Mouse (Mus musculus) gastrocnemius, postnatal 36 days (tissue): ENCODE results near the gene N4bp2. TPM values are rescaled to one million over a fixed set of nuclear protein-coding genes. Genes with fewer than 3 reads are reported as not detected.
"Not testable (repeated sequence)": the region's sequence is repeated elsewhere in the genome, so short reads cannot be mapped to it uniquely, and the experiment has no call there.

Source experiments
- DNase-seq, 2 experiments: peaks; one replicate each; pipeline ENCODE4 v3.0.0; 2022
- intact Hi-C: fragments of 180-260 bp; cut with DNase I; formaldehyde crosslinking; loops from one replicate; pipeline ENCODE4 v1.15.1; 2025
- long read RNA-seq, 2 experiments: library from polyadenylated mRNA; stranded (forward); transcript quantifications; one replicate each; pipeline ENCODE4 v2.0.0; 2021
- total RNA-seq, 2 experiments: library from RNA; stranded (reverse); gene quantifications; 2 replicates each; pipeline ENCODE4 v1.2.3; 2021

N4bp2 gene
- 1 to 10 TPM; 6.5 to 9.1 TPM for total RNA-seq
- long read RNA-seq, experiment 1, partial matches to known transcripts = 1 of 1 reads
- long read RNA-seq, experiment 1, other reads (novel, unspliced or antisense) = 0 of 1 reads
- long read RNA-seq, experiment 2 = 0 reads

DNA sequence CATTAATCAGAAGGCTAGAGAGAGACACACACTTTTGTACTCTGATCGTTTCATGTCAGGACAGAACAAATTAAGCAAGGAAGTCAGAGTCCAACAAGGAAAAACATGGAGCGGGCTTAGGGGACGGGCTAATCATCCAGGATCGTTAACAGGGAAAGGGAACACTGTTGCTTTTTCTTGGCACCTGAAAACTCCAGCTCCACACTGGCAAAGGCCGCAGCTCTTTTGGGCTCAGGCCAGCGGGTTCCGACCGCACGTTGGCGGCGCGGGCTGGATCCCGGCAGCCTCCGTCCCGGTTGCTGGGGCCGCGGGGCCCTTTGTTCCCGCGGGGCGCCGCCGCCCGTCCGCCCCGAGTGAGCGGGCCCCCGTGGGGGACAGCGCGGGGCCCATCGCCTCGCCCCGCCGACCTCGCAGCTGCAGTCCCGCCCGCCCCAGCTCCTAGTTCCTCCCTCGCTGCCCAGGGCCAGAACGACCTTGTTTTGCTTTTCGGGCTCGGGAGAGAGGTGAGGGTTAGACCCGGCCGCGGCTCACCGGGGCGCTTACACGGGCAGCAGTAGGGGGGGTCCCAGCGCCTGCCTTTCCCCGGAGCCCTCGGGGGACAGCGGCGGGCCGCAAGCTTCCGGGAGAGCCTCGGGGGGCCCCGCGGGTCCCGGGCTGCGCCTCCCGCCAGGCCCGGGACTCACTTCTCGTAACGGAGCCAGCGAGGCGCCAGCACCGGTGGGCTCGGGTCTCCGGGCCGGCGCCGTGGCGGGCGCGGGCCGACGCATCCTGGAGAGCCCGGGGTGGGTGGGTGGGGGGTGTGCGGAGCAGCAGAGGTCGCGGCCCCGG is at the start of gene N4bp2:
TSS of gene N4bp2 (plus strand) at position 434 of the 828 bp plus-strand sequence.
- peak; percentile 66 to 72 for DNase-seq
- intact Hi-C loops = loop anchor here (5.0 kb wide), 1 partner anchor 66 kb away; the partner anchor contains the start of gene Pds5a

DNA sequence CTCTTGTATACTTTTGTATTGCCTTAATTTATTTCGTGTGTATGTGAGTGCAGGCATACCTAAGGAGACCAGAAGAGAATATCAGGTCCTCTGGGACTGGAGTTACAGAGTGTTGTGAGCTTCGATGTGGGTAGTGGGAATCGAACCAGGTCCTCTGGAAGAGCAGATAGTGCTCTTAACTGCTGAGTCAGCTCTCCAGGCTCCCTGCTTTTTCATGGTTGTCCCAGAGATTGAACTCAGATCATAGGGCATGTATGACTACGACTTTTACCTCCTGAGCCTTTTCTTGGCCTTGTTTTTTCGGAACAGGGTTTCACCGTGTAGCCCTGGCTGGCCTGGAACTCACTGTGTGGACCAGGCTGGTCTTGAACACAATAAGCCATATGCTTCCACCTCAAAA is 48.2 kb upstream of the N4bp2 start:
- intact Hi-C loops = no loop called here
- no peak for DNase-seq

DNA sequence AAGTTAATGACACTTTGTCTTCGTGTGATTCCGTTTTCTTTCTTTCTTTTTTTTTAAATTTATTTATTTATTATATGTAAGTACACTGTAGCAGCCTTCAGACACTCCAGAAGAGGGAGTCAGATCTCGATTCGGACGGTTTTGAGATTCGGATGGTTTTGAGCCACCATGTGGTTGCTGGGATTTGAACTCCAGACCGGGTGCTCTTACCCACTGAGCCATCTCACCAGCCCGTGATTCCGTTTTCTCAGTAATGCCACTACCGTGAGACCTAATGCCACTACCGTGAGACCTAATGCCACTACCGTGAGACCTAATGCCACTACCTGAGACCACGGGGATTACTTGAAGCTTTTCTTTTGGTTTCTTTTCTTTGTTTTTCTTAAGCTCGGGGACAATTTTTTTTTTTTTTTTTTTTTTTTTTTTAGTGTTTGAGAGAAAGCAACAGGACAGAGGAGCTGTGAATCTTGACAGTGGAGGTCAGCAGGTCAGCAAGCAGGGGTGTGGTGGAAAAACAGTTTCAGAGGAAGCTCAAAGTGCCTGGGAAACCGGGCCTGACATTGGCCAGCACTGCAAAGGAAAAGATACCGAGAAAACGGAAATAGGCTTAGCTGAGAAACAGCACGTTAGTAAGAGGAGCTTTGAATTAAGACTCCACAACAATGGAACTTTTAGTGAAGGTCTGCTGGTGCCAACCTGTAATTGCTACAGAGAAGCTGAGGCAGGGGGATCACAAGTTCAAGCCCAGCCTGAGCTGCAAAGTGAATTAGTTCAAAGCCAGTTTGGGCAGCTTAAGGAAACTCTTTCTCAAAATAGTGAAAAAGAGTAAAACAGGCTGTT is 46.0 kb upstream of the N4bp2 start:
- intact Hi-C loops = no loop called here
- DNase-seq = no peak

DNA sequence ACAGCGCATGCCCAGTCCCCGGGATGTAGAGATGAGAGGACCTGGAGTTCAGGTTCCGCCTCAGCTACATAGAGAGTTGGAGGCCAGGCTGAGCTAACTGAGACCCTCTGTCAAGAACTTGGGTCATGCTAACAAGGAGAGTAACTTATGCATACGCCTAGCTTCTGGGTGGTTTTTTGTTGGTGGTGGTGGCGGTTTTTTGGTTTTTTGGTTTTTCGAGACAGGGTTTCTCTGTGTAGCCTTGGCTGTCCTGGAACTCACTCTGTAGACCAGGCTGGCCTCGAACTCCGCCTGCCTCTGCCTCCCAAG is 45.5 kb upstream of the N4bp2 start:
- DNase-seq, intact Hi-C loops: not testable (repeated sequence)

DNA sequence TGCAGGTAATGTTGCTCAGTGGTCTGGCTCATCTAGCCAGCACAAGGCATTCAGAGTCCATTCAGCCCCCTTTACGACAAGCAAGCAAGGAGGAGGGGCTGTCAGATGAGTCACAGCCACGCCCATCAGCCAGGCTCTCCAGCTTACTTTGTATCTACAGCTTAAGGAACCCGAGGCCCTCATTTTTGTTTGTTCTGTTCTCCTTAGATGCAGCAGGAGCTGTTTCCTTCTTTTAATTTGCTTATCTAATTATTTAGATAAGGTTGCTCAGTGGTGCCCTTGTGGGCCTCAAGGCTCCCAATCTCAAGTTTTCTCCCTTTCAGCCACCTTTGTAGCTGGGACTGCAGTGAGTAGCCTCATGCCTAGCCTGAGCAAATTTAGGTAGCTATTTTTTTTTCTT is 45.0 kb upstream of the N4bp2 start:
- no peak for DNase-seq
- intact Hi-C loops = no loop called here

DNA sequence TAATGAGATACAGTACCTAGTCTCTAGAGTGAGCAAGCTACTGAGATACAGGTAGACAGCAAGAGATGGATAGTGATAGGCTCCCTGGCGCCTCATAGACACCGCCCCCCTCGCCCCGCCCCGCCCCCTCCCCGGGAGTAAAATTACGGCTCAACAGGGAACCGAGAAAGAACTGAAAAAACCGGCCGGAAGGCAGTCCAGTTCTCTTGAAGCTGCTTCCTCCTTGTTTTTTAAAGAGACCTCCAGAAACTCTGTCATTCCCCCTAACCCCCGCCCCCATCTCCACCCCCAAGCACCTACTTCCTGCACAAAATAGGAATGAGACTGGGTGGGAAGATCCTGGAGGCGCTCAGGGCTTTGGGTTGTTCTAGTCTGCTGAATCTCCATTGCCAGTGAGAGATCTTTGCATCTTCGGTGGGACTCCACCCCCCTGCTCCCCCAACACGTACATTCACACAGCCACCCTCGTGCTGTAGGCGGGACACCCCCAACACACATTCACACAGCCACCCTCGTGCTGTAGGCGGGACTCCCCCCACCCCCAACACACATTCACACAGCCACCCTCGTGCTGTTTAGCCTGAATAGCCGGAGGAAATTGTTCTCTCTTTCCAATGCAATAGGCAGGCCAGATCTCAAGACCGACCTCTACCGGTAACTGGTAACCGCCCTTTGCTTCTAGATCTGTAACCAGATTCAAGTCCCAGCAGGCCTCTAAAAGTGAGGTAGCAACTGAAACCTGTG is 38.8 kb upstream of the N4bp2 start:
- intact Hi-C loops = no loop called here

DNA sequence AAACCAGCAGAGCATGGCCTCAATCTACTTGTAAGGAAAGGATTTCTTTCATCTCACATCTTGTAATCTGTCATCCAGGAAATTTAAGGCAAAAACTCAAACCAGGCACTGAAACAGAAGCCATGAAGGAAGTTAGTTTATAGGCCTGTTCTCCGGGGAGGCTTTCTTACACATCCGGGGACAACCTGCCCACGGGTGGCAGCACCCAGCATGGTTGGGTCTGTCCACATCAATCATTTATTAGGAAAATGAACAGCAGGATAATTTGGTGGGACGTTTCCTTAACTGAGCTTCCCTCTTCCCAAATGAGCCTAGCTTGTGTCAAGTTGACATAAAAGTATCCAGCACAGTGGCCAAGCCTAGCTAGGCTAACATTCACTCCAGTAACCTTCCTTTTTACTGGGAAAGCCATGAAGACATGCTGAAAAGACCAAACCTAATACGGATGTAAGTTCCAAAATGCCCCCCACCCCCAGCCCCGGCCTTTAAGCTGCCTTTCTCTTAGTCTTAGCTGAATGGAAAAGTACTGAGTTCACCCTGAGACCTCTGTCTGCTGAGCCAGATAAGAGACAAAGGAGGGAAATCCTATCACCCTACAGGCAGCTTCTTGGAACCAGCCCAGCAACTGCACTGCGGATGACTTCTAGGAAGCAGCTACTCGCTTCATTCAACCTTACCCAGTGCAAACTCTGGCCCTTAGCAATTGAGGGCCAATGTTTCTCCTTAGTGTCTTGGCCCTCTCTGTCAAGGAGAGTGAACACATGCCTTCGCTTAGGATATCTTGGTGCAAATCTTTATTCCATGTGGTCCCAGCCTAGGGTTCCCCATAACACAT is 31.9 kb upstream of the N4bp2 start:
- DNase-seq = peak in 1 of 2 experiments; percentile 13
- intact Hi-C loops = no loop called here

More for the DNA sequence above, 38.8 kb upstream of the N4bp2 start:
- peak; percentile 20 to 59 for DNase-seq

DNA sequence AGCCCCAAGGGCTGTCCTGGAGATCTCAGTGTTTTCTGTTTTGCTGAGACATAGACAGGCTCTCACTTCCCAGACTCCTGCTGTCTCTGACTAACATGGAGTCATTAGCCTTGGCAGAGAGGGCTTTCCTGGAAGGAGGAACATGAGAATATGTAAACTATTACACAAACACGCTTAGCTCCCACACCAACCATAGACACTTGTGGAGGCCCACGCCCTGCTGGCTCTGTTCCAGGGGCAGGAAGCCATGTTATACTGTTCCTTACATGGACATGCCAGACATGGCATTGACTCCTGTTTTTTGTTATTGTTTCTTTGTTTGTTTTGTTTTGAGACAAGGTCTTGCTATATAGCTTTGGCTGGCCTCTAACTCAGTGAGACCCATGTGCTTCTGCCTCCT is 27.7 kb upstream of the N4bp2 start:
- intact Hi-C loops = no loop called here
- no peak for DNase-seq

DNA sequence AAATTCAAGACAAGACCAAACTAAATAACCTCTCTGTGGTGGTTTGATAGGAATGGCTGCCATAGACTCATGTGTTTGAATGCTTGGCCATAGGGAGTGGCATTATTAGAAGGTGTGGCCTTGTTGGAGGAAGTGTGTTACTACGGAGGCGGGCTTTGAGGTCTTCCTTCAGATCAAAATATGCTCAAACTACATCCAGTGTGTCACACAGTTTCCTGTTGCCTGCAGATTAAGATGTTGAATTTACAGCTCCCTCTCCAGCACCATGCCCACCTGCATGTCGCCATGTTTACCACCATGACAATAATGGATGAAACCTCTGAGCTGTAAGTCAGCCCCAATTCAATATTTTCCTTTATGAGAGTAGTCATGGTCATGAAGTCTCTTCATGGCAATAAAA is 24.0 kb upstream of the N4bp2 start:
- DNase-seq = no peak
- intact Hi-C loops = no loop called here

DNA sequence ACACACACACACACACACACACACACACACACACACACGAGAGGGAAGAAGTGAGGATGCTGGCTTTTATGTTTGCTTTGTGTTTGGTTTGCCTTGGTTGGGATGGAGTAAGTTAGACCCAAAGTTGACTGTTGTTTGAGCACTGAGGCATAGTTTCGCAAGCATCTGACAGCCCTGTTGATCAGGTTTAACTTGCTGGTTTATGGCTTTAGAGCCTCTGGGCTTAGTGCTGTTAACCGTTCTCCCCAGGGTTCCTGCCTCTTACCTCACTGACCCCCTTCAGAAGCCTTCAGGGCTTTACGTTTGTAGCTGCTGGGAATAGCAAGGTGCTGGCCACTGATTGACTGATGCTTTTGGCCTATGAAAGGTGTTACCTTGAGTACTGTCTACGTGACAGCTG is 16.4 kb upstream of the N4bp2 start:
- intact Hi-C loops = no loop called here
- DNase-seq = no peak

DNA sequence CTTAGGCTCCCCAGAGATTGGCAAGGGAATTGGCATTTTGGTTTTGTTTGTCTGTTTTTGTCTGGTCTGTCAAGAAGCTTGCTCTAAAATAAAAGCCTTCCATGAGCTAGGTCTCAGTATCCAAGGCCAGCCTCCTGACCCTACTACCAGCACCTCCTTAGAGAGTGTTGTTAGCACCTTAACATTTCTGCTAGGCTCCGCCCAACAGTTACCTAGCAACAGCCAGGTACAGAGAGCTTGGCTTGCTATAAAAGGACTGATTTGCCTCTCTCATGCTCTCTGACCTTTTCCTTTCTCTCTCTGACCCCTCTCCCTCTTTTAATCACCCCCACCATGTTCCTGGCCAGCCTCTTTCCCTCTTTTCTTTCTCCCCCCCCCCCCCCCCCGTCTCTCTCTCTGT is 14.9 kb upstream of the N4bp2 start:
- DNase-seq = no peak
- intact Hi-C loops = no loop called here

DNA sequence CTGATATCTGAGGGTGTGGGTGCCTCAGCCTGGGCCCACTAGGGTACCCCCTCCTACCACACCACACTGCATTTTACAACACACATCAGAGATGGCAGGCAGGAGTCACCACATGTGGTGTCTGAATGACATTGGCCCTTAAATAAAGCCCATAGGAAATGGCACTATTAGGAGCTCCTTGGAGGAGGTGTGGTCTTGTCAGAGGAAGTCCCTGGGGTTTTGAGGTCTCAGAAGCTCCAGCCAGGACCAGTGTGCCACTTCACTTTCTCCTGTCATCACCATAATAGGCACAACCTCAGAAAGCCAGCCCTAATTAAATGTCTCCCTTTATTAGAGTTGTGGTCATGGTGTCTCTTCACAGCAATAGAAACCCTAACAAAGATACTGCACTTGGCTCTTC is 14.4 kb upstream of the N4bp2 start:
- intact Hi-C loops = no loop called here
- DNase-seq = no peak

DNA sequence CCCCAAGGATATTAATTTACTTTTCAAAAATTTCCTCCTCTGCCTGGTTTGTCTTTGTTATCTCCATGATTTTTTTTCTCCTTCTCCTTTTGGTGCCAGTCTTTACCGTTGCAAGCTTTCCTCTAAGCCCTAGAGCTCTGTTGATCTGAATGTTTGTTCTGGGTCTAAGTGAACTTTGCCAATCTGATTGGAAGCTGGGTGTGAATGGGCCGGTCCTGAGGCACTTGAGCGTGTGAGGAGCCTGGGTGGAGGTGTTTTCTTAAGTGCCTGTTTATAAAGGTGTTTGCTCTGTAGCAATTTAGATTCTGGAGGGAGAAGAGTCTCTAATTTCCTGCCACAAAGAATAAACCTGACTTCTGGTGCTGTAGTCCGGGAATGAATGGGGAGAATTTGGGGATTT is 11.3 kb upstream of the N4bp2 start:
- no peak for DNase-seq
- intact Hi-C loops = no loop called here

DNA sequence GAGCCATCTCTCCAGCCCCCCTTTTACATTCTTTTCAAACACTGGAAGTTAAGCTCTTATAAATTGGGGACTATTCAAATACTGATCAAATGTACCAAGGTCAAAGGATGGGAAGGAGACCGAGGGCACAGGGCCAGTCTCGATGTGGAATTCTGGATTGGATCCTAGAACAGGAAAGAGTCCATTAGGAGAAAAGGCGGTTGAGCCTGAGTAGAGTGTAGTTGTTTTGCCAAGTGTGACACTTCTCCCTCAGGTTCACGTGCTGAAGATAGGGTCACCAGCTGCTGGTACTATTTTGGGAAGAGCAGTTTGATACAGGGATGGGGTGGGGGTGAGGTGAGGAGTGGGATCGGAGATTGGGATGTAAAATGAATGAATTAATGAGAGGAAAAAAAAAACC is 7.5 kb upstream of the N4bp2 start:
- intact Hi-C loops = no loop called here
- no peak for DNase-seq

DNA sequence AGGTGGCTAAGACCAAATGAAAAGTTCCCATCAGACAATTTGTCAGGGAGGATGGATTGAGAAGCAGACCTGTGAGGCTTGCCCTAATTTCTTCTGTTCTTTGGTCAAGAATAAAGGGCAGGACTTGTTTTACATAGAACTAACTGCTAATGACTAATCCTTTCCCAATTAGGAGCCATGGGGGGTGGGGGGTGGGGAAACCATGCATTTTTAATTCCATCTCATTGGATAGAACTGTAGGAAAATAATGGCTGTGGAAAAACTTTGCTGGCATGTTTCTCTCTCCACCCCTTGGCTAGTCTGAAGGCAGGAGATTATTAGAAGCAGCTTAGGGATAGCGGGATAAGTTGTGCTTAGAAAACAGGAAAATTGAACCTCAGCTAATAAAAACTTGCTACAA is 6.2 kb upstream of the N4bp2 start:
- intact Hi-C loops = no loop called here
- no peak for DNase-seq

DNA sequence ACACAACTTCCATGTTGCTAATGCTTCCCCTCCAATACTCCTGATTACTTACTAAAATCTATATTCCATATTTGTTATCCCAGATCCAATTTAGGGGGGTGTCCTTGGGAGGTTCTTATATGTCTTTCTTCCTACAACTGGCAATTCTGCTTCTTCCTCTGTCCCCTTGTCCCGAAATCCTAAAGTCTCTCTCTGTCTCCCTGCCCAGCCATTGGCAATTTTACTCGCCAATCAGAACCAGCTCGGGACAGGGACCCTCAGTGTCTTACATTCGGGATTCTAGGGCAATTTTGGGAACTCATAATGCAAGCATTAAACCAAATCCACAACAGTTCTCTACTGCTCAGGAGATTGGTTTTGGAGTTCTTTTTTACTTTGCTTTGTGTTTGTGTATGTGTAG is 3.3 kb upstream of the N4bp2 start:
- intact Hi-C loops = loop anchor here (5.0 kb wide), 1 partner anchor 63 kb away; the partner anchor contains the start of gene Pds5a

DNA sequence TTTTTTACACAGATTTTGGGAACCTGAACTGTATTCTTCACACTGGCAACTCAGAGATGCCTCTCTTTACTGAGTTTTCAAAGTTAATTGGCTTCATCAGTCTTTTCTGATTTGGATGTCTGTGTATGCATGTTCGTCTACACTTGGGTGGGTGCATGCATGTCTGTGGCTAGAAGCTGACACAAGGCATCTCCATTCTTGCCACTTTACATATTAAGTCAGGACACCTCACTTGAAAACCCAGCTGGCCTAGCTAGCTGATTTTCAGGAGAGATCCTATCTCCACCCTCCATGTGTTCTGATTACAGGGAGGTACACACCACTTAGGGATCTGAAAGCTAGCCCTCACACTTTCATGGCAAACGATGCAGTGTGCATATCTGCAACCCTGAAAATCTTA is 2.7 kb upstream of the N4bp2 start:
- intact Hi-C loops = loop anchor here (5.0 kb wide), 1 partner anchor 63 kb away; the partner anchor contains the start of gene Pds5a
- DNase-seq = no peak

More for the DNA sequence above, 3.3 kb upstream of the N4bp2 start:
- DNase-seq = no peak

DNA sequence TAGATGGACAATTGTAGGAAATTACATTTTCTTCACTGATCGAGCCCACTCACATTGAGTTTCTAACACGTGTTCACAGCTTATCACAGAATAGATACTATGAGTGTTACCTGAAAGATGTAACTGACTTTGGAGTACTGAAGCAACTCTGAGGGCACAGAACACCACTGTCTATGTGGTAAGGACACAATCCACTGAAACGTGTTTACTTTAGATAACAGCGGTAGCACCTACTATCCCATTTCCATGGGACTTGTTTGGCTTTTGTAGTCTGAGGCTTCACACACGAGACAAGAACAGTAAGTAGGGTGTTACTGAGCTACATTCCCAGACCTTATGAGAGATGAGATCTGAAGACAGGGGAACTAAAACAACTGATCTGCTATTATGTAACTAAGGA is 2.3 kb upstream of the N4bp2 start:
- intact Hi-C loops = loop anchor here (5.0 kb wide), 1 partner anchor 64 kb away; the partner anchor contains the start of gene Pds5a
- no peak for DNase-seq

DNA sequence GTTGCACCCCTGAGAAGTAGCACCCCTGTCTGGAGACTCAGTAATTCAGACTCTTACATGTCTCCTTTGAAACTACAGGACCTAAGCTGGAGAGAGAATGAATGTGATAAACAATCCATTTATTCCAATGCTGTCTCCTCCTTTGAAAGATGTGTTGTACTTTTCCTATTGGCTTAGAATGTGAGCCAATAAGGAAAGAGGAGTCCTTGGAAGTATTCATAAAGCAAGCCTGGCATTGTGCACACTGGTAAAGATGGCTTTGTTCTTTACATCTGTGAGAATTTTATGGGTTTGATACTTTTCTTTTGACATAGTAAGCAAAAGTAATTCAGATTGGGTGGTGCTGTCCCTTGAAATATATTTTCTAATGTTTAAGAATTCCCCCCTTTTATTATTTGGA is 1.4 kb upstream of the N4bp2 start:
- DNase-seq = no peak
- intact Hi-C loops = loop anchor here (5.0 kb wide), 1 partner anchor 65 kb away; the partner anchor contains the start of gene Pds5a

DNA sequence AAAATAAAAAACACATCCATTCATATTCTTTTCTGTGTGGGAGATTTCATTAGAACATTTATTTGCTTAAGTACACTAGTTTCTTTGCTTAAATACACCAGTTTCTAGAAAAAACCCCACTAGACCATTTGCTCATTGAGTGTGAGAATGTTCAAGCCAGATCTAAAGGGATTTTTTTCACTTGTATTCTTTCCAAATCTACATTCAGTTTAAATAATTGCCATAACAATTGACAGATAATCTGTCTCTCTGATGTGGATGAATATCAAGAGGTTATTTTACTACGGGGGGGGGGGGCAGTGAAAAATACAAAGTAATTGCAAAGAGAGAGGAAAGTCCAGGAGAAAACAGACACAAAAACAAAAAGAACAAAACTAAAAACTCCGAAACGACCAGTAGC is 635 bp upstream of the N4bp2 start:
- no peak for DNase-seq
- intact Hi-C loops = loop anchor here (5.0 kb wide), 1 partner anchor 65 kb away; the partner anchor contains the start of gene Pds5a
